Mouse (Mus musculus) lung, postnatal 36 days (tissue): Measurements from ENCODE around the gene Fam163a.
A peak's percentile ranks its signal among the peaks of the same experiment; 100 is the strongest.

Experiments
- DNase-seq: peaks from one replicate; pipeline ENCODE4 v3.0.0; 2022; ENCODE audit warnings: mixed read lengths

Fam163a gene

DNA sequence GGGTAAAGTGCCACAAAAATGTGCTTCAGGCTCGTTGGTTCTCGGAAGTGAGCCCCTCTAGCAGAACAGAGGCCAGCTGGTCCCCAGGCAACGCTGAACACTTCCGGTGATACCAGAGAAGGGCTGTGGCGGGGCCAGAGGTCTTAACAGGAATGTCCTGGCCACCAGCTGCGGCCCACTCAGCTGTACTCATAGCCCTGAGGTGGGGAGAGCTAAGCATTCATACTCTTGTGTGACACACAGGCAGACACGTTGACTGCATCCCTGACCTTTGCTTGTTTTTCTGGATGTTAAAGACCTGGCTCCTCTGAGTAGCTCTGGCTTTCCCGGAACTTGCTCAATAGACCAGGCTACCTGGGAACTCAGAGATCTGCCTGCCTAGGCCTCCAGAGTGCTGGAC, 130.3 kb downstream of the Fam163a start:
- DNase-seq = peak; percentile 42

DNA sequence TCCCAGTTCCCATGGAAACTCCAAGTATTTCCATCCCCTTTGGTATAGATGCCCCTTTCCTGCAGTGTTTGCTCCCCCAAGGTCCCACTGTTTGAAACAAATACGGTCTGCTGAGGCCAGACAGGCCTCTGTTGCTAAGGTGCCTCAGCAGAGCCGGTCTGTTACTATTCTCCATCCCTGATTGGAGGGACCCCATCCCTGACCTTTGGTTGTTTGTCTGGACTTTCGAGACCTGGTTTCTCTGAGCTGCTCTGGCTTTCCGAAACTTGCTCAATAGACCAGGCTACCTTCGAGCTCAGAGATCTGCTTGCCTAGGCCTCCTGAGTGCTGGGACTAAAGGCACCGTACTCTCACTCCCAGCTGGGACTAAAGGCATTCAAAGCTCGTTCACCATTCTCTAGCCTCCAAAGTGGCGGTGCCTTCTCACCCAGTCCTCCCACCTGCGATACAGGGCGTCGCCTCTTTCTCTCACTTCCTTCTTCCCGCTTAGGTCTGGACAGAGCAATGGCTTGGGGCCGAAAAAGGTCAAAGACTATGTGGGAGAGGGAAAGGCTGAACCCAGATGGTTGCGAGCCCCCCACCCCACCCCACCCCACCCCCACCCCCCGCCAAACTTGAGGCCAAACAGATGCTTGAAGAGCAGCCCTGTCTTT, 131.5 kb downstream of the Fam163a start:
- DNase-seq = peak; percentile 39

GRCm38 (mm10) chr1:156070106-156070505, 134.7 kb downstream of the Fam163a start:
- no peak for DNase-seq

DNA sequence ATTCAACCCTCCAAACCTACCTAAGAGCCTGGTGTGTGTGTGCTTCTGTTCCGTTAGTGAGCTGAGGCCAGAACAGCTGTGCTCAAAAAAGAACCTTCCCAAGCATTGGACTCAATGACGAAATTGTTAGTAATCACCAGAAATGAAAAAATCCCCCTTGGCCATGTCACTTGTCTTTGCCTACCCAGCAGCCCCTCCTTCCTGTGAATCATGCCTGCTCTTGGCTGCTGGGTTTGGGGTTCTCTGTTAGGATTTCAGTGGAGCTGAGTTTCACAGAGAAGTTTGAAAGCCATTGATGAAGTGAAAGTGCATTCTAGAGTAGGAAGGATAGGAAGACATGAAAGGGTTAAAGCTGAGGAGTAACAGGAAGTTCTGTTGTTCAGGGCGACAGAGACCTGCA, 138.7 kb downstream of the Fam163a start:
- DNase-seq = no peak

- DNase-seq = no peak
Measured at GRCm38 (mm10) chr1:156062193-156062592, 142.6 kb downstream of the Fam163a start.

GRCm38 (mm10) chr1:156058207-156058606, 146.6 kb downstream of the Fam163a start:
- DNase-seq = no peak

- DNase-seq = peak; percentile 39
Measured at GRCm38 (mm10) chr1:156046688-156047087, 158.1 kb downstream of the Fam163a start.

GRCm38 (mm10) chr1:156044211-156044611, 160.6 kb downstream of the Fam163a start:
- DNase-seq = no peak

DNA sequence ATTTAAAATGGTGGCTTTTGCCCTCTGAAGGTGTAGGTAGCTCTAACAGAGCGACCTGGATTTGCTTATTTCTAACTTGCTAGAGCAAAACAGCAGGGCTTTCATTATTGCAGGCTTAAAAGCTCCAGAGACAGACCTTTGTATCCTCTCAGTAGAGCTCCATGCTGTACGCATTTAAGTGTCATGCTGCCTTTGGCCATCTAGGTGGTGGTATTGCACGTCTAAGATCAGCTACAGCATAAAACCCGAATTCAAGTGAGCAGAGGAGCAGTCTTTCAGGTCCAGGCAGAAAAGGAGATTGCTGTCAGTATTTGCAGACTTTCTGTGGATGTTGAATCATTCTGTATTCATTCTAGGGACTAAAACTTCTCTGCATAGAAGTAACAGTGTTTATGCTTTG, 161.8 kb downstream of the Fam163a start:
- DNase-seq = peak; percentile 77

DNA sequence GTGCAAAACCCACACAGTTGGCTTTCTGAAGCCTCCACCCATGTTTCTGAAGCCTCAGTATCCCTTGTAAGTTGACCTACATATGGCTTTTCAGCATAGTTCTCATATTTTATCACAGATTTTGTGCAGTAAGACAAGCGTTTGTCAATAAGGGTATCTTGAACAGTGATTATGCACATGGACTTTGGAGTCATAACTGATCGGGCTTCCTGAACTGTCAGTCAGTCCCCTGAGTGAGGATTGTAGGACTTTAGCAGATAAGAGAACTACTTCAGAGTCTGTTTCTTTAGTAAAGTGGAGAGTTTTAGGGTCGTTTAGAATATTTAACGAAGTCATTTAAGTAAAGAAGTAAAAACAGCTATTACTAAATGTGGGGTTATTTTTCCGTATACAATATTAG, 162.3 kb downstream of the Fam163a start:
- no peak for DNase-seq

DNA sequence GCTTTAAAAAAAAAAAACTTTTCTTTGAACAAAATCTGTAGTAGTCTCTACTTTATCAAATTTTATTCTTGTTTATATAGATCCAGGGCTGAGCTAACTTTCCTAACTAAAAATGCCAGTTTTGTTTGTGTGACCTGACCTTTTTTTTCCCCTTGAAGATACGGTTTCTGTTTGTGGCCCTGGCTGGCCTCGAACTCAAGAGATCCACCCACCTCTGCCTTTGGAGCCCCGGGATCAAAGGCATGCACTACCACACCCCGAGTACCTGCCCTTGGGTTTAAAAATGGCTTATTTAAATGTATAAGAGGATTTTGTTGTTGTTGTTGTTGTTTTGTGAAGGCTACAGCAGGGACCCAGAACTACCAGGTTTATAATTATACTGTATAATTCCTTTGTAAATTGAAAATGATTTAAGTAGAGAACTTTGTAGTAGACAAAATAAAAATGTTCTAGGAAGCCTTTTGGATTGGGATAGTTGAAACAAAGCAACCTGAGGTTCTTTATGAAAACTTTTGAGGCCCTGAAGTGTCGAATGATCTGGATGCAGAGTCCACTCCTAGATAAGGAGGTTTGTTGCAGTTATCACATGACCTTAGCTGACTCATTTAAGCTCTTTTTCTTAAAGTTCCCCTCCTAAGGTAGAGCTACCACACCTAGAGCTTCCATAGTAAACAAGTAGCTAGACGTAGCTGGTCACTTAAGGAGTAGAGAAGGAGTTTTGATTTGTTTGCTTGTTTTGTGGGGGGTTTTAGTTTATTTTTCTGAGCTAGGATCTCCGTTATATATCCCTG, 163.2 kb downstream of the Fam163a start:
- DNase-seq = no peak

DNA sequence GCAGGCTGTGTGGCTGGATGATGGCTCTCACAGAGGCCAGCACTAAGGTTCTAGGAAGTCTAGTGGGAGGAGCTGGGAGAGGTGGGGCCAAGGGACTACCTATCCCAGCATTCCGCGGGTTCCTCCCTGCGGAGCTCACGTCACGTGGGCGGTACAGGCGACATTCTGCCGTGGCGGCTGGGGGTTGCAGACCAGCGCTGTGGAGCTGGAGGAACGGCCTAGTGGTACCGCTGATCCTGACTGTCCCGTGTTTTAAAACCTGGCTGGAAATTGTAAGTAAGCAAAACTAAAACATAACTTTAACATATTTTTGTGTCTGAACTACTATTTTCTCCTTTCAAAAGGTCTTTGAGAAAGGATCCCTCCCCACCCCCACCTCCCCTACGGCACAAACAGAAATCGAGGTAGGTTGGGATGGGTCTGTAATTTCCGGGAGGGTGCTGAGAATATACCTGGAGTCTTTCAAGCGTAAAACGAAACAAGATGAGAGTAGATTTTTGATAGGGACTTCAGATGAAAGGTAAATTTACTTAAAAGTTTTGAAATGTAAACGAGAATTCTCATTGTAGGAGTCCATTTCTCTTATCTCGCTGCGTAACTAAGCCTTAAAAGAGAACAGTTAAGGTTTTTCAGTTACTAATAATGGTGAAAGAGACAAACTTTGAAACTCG, 164.0 kb downstream of the Fam163a start:
- DNase-seq = peak; percentile 98

DNA sequence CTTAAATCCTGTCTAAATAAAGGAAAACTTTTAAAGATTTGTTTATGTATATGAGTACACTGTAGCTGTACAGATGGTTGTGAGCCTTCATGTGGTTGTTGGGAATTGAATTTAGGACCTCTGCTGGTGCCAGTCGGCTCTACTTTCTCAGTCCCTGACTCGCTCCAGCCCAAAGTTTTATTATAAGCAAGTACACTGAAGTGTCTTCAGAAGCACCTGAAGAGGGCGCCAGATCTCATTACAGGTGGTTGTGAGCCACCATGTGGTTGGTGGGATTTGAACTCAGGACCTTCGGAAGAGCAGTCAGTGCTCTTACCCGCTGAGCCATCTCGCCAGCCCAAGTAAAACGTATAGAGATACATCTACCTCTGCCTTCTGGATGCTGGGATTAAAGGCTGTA, 164.8 kb downstream of the Fam163a start:
- peak; percentile 26 for DNase-seq

DNA sequence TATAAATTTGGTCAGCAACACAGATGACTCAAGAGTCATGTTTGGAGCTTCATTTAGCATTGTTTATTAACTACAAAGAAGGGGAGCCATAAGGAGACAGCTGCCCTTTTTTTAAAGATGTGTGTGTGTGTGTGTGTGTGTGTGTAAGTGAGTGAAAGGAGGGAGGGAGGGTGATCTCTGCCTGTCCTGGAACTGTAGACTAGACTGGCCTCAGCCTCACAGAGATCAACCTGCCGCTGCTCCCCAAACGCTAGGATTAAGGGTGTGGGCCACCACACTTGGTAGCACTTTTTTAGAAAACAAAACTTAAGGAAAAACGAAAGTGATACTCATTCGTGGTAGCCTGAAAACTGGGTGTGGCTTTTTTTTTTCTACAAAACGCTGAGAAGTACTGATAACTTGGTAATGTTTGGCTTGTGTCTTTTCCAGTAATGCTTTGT, 167.7 kb downstream of the Fam163a start:
- peak; percentile 59 for DNase-seq

GRCm38 (mm10) chr1:156035930-156036737, 168.7 kb downstream of the Fam163a start, which contains the start of gene Tor1aip1:
Gene Tor1aip1 (minus strand): TSS chr1:156036480.
- DNase-seq = peak; percentile 98

DNA sequence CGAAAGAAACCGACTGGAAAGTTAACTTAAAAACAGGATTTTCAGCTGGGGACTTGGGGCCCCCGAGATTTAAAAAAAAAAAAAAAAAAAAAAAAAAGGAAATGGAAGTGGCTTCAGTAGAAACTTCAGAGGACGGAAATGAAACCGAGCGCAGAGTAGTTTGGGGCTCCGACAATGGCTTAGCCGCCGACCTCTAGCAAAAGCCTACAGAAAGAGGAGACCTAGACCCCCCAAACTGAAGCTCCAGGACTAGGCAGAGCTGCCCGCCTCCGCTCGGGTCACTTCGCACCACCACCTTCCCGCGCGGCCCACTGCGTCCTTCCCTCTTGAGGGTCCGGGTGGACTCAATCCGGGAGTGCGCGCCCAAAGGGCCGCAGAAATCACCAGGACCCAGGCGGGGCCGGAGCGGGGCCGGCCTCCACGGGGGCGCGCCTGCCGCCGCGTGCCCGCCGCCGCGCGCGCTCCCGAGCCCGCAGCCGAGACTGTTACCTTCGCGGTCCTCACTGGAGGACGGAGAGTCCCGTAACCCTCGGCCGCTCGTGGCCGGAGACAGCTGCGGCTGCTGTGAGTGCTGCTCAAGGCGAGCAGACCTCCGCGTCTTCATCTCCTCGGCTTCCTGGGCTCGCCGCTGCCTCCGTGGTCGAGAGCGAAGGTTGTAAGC, 169.4 kb downstream of the Fam163a start, which contains the start of gene Tor1aip2:
TSS of gene Tor1aip2 (plus strand) at position 135 of the 661 bp plus-strand sequence.
- peak; percentile 79 for DNase-seq

- no peak for DNase-seq
Measured at GRCm38 (mm10) chr1:156034661-156035060, 170.2 kb downstream of the Fam163a start.

DNA sequence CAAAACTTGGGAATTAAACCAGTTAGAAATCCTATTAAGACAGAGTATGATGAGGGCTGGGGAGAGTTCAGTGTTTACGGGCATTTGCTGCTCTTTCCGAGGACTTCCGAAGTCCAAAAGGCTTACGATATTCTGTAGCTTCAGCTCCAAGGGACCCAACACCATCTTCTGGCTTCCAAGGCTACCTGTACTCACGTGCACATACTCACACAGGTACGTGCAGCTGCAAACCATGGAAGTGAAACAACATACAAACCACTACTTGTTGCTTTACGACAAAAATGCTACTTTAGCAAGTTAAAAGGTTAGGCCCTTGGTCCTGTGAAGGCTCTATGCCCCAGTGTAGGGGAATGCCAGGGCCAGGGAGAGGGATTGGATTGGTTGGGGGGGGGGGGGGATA, 170.9 kb downstream of the Fam163a start:
- DNase-seq = no peak

GRCm38 (mm10) chr1:156028340-156028975, 176.4 kb downstream of the Fam163a start:
- no peak for DNase-seq

- no peak for DNase-seq
Measured at GRCm38 (mm10) chr1:156027849-156028248, 177.0 kb downstream of the Fam163a start.
